Mouse (Mus musculus) intestine, embryonic 15.5 days (tissue): Measurements from ENCODE around the gene Sv2a. TPM values are rescaled to one million over a fixed set of nuclear protein-coding genes. Genes with fewer than 3 reads are reported as not detected.
"Not testable (repeated sequence)": the region's sequence is repeated elsewhere in the genome, so short reads cannot be mapped to it uniquely, and the experiment has no call there.

Experiments
- ATAC-seq: fragments of 200-750 bp; cut with Nextera tagmentation; 2 replicates; pipeline ENCODE4 v1.8.0; 2017; ENCODE audit warnings: moderate TSS enrichment, moderate library complexity
- H3K27ac ChIP-seq: fragments of 300-500 bp; sonication (generic); 2 replicates; pipeline ENCODE4 v1.5.1; 2015; ENCODE audit warnings: mild to moderate bottlenecking, inconsistent platforms
- H3K27me3 ChIP-seq: fragments of 300-500 bp; sonication (generic); replicated peaks from 2 replicates; pipeline ENCODE4 v1.6.1; 2015; ENCODE audit warnings: inconsistent platforms
- H3K36me3 ChIP-seq: fragments of 300-500 bp; sonication (generic); 2 replicates; pipeline ENCODE4 v1.6.1; 2015; ENCODE audit warnings: inconsistent platforms
- H3K4me1 ChIP-seq: fragments of 300-500 bp; sonication (generic); replicated peaks from 2 replicates; pipeline ENCODE4 v1.6.1; 2015; ENCODE audit warnings: inconsistent platforms
- H3K4me2 ChIP-seq: fragments of 300-500 bp; sonication (generic); replicated peaks from 2 replicates; pipeline ENCODE4 v1.6.1; 2015; ENCODE audit warnings: mild to moderate bottlenecking, inconsistent platforms
- H3K4me3 ChIP-seq: fragments of 300-500 bp; sonication (generic); replicated peaks from 2 replicates; pipeline ENCODE4 v1.5.1; 2015; ENCODE audit warnings: inconsistent platforms
- H3K9ac ChIP-seq: fragments of 300-500 bp; sonication (generic); 2 replicates; pipeline ENCODE4 v1.6.1; 2015; ENCODE audit warnings: inconsistent platforms
- H3K9me3 ChIP-seq: fragments of 300-500 bp; sonication (generic); 2 replicates; pipeline ENCODE4 v1.6.1; 2016; ENCODE audit warnings: inconsistent platforms
- WGBS: fragments of 180-500 bp; shearing (Covaris S2); methylation state at CpG from one replicate; pipeline ENCODE4 v1.1.7; 2015; 5-methylcytosine and 5-hydroxymethylcytosine counted together
- polyA plus RNA-seq: library from polyadenylated mRNA; unstranded; fragments of >200 nt; fragmentation: Nextera tagmentation; extraction: Ambion mirVana; gene quantifications from 2 replicates; pipeline ENCODE4 v1.2.1, GENCODE M21; 2015

Sv2a gene
- polyA plus RNA-seq, 1 experiment from 2014 or later = 7.4 TPM

- Histone ChIP-seq H3K27me3 (no peaks in the 10 kb centered on the region), H3K9me3 (no peaks in the 10 kb centered on the region), H3K9ac (peak within 1 kb of the TSS; percentile 67), H3K4me1 (peaks cover 6% of the 10 kb centered on the region), H3K36me3 (no peaks in the 10 kb centered on the region), H3K4me3 (peak within 1 kb of the TSS; percentile 54), H3K27ac (peak within 1 kb of the TSS; percentile 80), H3K4me2 (peak within 1 kb of the TSS; percentile 92)
- ATAC-seq = peak; percentile 50
- 3% methylated on average over 16 of the region's 16 CpGs for WGBS
These were observed 18.8 kb upstream of the Sv2a start, which contains the start of gene Mtmr11 for GRCm38 (mm10) chr3:96161869-96162840. Gene Mtmr11 (plus strand): TSS chr3:96162004.

- Histone ChIP-seq H3K4me1 (peaks cover 6% of the 10 kb centered on the region), H3K9ac (peak overlapping the region; percentile 67; the same call in 1 of the 2 replicates), H3K9me3 (no peaks in the 10 kb centered on the region), H3K4me3 (peak overlapping the region; percentile 54), H3K27ac (peak overlapping the region; percentile 59; the same call in 1 of the 2 replicates), H3K27me3 (no peaks in the 10 kb centered on the region), H3K36me3 (no peaks in the 10 kb centered on the region), H3K4me2 (peak overlapping the region; percentile 92)
- 86% methylated on average over 6 of the region's 6 CpGs for WGBS
- no peak for ATAC-seq
These were observed 17.9 kb upstream of the Sv2a start for GRCm38 (mm10) chr3:96163040-96163439.

- Histone ChIP-seq H3K4me1 (0 out of 2 replicates have a peak, but pooled peaks cover 11% of the 10 kb centered on the region), H3K36me3 (peaks cover 3% of the 10 kb centered on the region; the same call in 1 of the 2 replicates), H3K9me3 (no peaks in the 10 kb centered on the region), H3K4me2 (no peak overlapping the region), H3K27me3 (no peaks in the 10 kb centered on the region), H3K9ac (no peak overlapping the region), H3K4me3 (no peak overlapping the region), H3K27ac (no peak overlapping the region)
- no peak for ATAC-seq
- 69% methylated on average over 12 of the region's 12 CpGs for WGBS
These were observed 12.3 kb upstream of the Sv2a start for GRCm38 (mm10) chr3:96168466-96169158.

- 86% methylated on average over 4 of the region's 4 CpGs for WGBS
- Histone ChIP-seq H3K4me2 (no peak overlapping the region), H3K4me1 (peaks cover 15% of the 10 kb centered on the region), H3K4me3 (no peak overlapping the region), H3K36me3 (peaks cover 5% of the 10 kb centered on the region; the same call in 1 of the 2 replicates), H3K9ac (no peak overlapping the region), H3K27ac (no peak overlapping the region), H3K27me3 (no peaks in the 10 kb centered on the region), H3K9me3 (no peaks in the 10 kb centered on the region)
- no peak for ATAC-seq
These were observed 10.7 kb upstream of the Sv2a start for GRCm38 (mm10) chr3:96170276-96170675.

- Histone ChIP-seq H3K4me3 (peak overlapping the region; percentile 78; the same call in 1 of the 2 replicates), H3K9me3 (no peaks in the 10 kb centered on the region), H3K4me2 (peak overlapping the region; percentile 84), H3K27ac (peak overlapping the region; percentile 42; the same call in 1 of the 2 replicates), H3K9ac (peak overlapping the region; percentile 84), H3K27me3 (no peaks in the 10 kb centered on the region), H3K4me1 (peaks cover 15% of the 10 kb centered on the region), H3K36me3 (peaks cover 7% of the 10 kb centered on the region)
- WGBS = 56% methylated on average over 10 of the region's 10 CpGs
- ATAC-seq = no peak
These were observed 9.9 kb upstream of the Sv2a start for GRCm38 (mm10) chr3:96170976-96171545.

GRCm38 (mm10) chr3:96171583-96172196, 9.3 kb upstream of the Sv2a start:
- peaks cover 13% of the 10 kb centered on the region for H3K36me3 ChIP-seq
- 15% methylated on average over 18 of the region's 18 CpGs for WGBS
- peak overlapping the region; percentile 84 for H3K4me2 ChIP-seq
- no peaks in the 10 kb centered on the region for H3K9me3 ChIP-seq
- H3K4me1 ChIP-seq = peaks cover 15% of the 10 kb centered on the region
- H3K27me3 ChIP-seq = no peaks in the 10 kb centered on the region
- peak; percentile 19; the same call in 1 of the 2 replicates for ATAC-seq
- peak overlapping the region; percentile 78 for H3K4me3 ChIP-seq
- H3K27ac ChIP-seq = peak overlapping the region; percentile 99
- H3K9ac ChIP-seq = peak overlapping the region; percentile 84

GRCm38 (mm10) chr3:96172197-96173178, 8.5 kb upstream of the Sv2a start, which contains the start of gene Sf3b4:
Gene Sf3b4 (plus strand): TSS chr3:96172332.
- Histone ChIP-seq H3K4me3 (peak within 1 kb of the TSS; percentile 78), H3K4me1 (peaks cover 15% of the 10 kb centered on the region), H3K27ac (peak within 1 kb of the TSS; percentile 99), H3K4me2 (peak within 1 kb of the TSS; percentile 84), H3K36me3 (peaks cover 17% of the 10 kb centered on the region), H3K27me3 (no peaks in the 10 kb centered on the region), H3K9ac (peak within 1 kb of the TSS; percentile 84), H3K9me3 (no peaks in the 10 kb centered on the region)
- peak; percentile 96 for ATAC-seq
- under 1% methylated on average over 54 of the region's 58 CpGs for WGBS

- peak overlapping the region; percentile 78 for H3K4me3 ChIP-seq
- peaks cover 15% of the 10 kb centered on the region for H3K4me1 ChIP-seq
- ATAC-seq = no peak
- WGBS = 34% methylated on average over 7 of the region's 7 CpGs
- H3K36me3 ChIP-seq = peaks cover 18% of the 10 kb centered on the region
- H3K4me2 ChIP-seq = peak overlapping the region; percentile 84
- H3K27me3 ChIP-seq = no peaks in the 10 kb centered on the region
- H3K27ac ChIP-seq = 0 out of 2 replicates have a peak overlapping the region, but pooled peaks have one; percentile 99
- H3K9me3 ChIP-seq = no peaks in the 10 kb centered on the region
- peak overlapping the region; percentile 77 for H3K9ac ChIP-seq
These were observed 7.8 kb upstream of the Sv2a start for GRCm38 (mm10) chr3:96173185-96173584.

- H3K4me3 ChIP-seq, H3K27me3 ChIP-seq, H3K9ac ChIP-seq, H3K9me3 ChIP-seq, H3K27ac ChIP-seq, ATAC-seq: not testable (repeated sequence)
- 76% methylated on average over 4 of the region's 4 CpGs for WGBS
- Histone ChIP-seq H3K4me2 (0 out of 2 replicates have a peak overlapping the region, but pooled peaks have one; percentile 11), H3K4me1 (peaks cover 15% of the 10 kb centered on the region), H3K36me3 (peaks cover 18% of the 10 kb centered on the region)
These were observed 6.9 kb upstream of the Sv2a start for GRCm38 (mm10) chr3:96174042-96174441.

- no peak for ATAC-seq
- H3K9ac ChIP-seq = no peak overlapping the region
- H3K4me3 ChIP-seq = no peak overlapping the region
- H3K4me2 ChIP-seq = no peak overlapping the region
- no peaks in the 10 kb centered on the region for H3K27me3 ChIP-seq
- H3K27ac ChIP-seq = no peak overlapping the region
- WGBS = 94% methylated on average over 6 of the region's 6 CpGs
- peaks cover 15% of the 10 kb centered on the region for H3K36me3 ChIP-seq
- H3K4me1 ChIP-seq = peaks cover 14% of the 10 kb centered on the region
- H3K9me3 ChIP-seq = no peaks in the 10 kb centered on the region
These were observed 5.7 kb upstream of the Sv2a start for GRCm38 (mm10) chr3:96175251-96175650.
